Mouse (Mus musculus) embryonic facial prominence, embryonic 13.5 days (tissue): ENCODE measurements around the gene Ppp4c. TPM values are rescaled to one million over a fixed set of nuclear protein-coding genes. Genes with fewer than 3 reads are reported as not detected.

Experiments used
- ATAC-seq: fragments of 200-750 bp; cut with Nextera tagmentation; 2 replicates; pipeline ENCODE4 v1.8.0; 2017; ENCODE audit warnings: low read depth; ENCODE audit not compliant: insufficient number of reproducible peaks, insufficient read depth, low FRiP score, low TSS enrichment
- H3K27ac ChIP-seq: fragments of 300-500 bp; sonication (generic); 2 replicates; pipeline ENCODE4 v1.5.1; 2015; ENCODE audit warnings: moderate library complexity, mild to moderate bottlenecking, inconsistent platforms
- H3K27me3 ChIP-seq: fragments of 300-500 bp; sonication (generic); 2 replicates; pipeline ENCODE4 v1.6.1; 2015; ENCODE audit warnings: mild to moderate bottlenecking, inconsistent platforms
- H3K36me3 ChIP-seq: fragments of 300-500 bp; sonication (generic); 2 replicates; pipeline ENCODE4 v1.6.1; 2015; ENCODE audit warnings: mild to moderate bottlenecking, inconsistent platforms
- H3K4me1 ChIP-seq: fragments of 300-500 bp; sonication (generic); 2 replicates; pipeline ENCODE4 v1.6.1; 2015; ENCODE audit warnings: inconsistent platforms
- H3K4me2 ChIP-seq: fragments of 300-500 bp; sonication (generic); 2 replicates; pipeline ENCODE4 v1.6.1; 2015; ENCODE audit warnings: moderate library complexity, mild to moderate bottlenecking, inconsistent platforms
- H3K4me3 ChIP-seq: fragments of 300-500 bp; sonication (generic); 2 replicates; pipeline ENCODE4 v1.5.1; 2015; ENCODE audit warnings: mild to moderate bottlenecking, inconsistent platforms
- H3K9ac ChIP-seq: fragments of 300-500 bp; sonication (generic); 2 replicates; pipeline ENCODE4 v1.6.1; 2015; ENCODE audit warnings: mild to moderate bottlenecking, inconsistent platforms
- H3K9me3 ChIP-seq: fragments of 300-500 bp; sonication (generic); 2 replicates; pipeline ENCODE4 v1.6.1; 2016; ENCODE audit warnings: inconsistent platforms
- WGBS: fragments of 180-500 bp; shearing (Covaris S2); methylation state at CpG from one replicate; pipeline ENCODE4 v1.1.7; 2015; ENCODE audit warnings: mixed read lengths; 5-methylcytosine and 5-hydroxymethylcytosine counted together
- polyA plus RNA-seq: library from polyadenylated mRNA; unstranded; fragments of >200 nt; fragmentation: Nextera tagmentation; extraction: Ambion mirVana; gene quantifications from 2 replicates; pipeline ENCODE4 v1.2.1, GENCODE M21; 2015

Ppp4c gene
- polyA plus RNA-seq, 1 experiment from 2014 or later = 300 TPM

- no peak for ATAC-seq
- Histone ChIP-seq H3K27ac (no peak overlapping the region), H3K9me3 (no peaks in the 10 kb centered on the region), H3K4me3 (no peak overlapping the region), H3K4me2 (no peak overlapping the region), H3K27me3 (peaks cover 7% of the 10 kb centered on the region), H3K4me1 (no peaks in the 10 kb centered on the region; the same call in 1 of the 2 replicates), H3K36me3 (no peaks in the 10 kb centered on the region), H3K9ac (no peak overlapping the region)
- 84% methylated on average over 7 of the region's 7 CpGs for WGBS
Measured at GRCm38 (mm10) chr7:126817595-126817994, 25.3 kb upstream of the Ppp4c start.

GRCm38 (mm10) chr7:126816494-126816893 is 24.2 kb upstream of the Ppp4c start:
- no peaks in the 10 kb centered on the region for H3K36me3 ChIP-seq
- H3K27me3 ChIP-seq = no peaks in the 10 kb centered on the region; the same call in 1 of the 2 replicates
- H3K27ac ChIP-seq = no peak overlapping the region
- no peak overlapping the region for H3K4me2 ChIP-seq
- H3K9ac ChIP-seq = no peak overlapping the region
- no peaks in the 10 kb centered on the region for H3K4me1 ChIP-seq
- no peak overlapping the region for H3K4me3 ChIP-seq
- H3K9me3 ChIP-seq = no peaks in the 10 kb centered on the region
- ATAC-seq = no peak
- 87% methylated on average over 8 of the region's 8 CpGs for WGBS

DNA sequence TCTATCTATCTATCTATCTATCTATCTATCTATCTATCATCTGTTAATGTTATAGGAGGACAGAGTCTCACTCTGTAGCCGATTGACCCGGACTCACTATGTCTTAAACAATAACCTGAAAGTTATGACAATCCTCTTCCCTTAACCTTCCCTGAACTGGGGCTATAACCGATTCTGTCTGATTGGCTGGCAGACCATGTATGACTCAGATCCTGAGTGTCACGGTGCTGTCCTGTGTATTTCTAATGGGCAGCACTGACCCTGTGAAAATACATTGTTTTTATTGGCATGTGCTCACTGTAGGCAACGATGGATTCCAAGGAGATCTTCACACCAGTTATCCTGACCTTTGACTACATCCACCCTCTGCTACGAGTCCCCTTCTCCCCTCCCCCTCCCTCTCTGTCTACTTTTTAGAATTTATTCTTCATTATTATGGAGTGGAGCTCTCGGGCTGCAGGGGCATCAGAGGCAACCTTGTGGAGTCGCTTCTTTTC is 23.5 kb upstream of the Ppp4c start:
- Histone ChIP-seq H3K9me3 (no peaks in the 10 kb centered on the region), H3K4me1 (no peaks in the 10 kb centered on the region), H3K27me3 (no peaks in the 10 kb centered on the region; the same call in 1 of the 2 replicates), H3K4me2 (no peak overlapping the region), H3K27ac (no peak overlapping the region), H3K9ac (no peak overlapping the region), H3K36me3 (no peaks in the 10 kb centered on the region), H3K4me3 (no peak overlapping the region)
- no peak for ATAC-seq
- 70% methylated on average over 8 of the region's 8 CpGs for WGBS

DNA sequence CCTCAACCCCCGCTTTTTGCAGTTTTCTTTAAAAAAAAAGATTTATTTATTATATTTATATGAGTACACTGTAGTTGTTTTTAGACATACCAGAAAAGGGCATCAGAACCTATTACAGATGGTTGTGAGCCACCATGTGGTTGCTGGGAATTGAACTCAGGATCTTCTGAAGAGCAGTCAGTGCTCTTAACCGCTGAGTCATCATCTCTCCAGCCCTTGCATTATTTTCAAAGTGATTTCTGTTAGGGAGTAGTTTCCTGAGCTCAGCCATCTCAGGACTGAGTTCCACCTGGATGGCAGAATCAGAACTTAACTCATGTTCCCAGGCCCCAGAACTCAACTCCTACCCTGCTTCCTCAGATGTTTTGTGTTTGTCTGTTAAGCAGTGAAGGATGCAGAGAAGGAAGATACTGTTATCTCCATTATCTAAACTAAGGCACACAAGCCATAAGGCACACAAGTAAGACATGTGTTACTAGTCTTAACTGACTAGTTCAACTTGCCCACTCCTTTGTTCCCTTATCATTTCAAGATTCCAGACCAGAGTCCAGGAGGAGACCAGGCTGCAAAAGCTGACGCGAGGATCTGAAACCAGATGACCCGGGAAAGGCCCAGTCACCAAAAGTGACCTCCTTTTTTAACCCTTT is 17.6 kb upstream of the Ppp4c start:
- H3K4me3 ChIP-seq = peak overlapping the region; percentile 76
- peak overlapping the region; percentile 91 for H3K4me2 ChIP-seq
- no peak for ATAC-seq
- 46% methylated on average over 5 of the region's 5 CpGs for WGBS
- H3K9me3 ChIP-seq = no peaks in the 10 kb centered on the region
- peaks cover 25% of the 10 kb centered on the region for H3K4me1 ChIP-seq
- H3K36me3 ChIP-seq = peaks cover 11% of the 10 kb centered on the region; the same call in 1 of the 2 replicates
- peak overlapping the region; percentile 89; the same call in 1 of the 2 replicates for H3K9ac ChIP-seq
- H3K27ac ChIP-seq = no peak overlapping the region
- no peaks in the 10 kb centered on the region; the same call in 1 of the 2 replicates for H3K27me3 ChIP-seq

GRCm38 (mm10) chr7:126808703-126809455 is 16.6 kb upstream of the Ppp4c start:
- Histone ChIP-seq H3K36me3 (peaks cover 16% of the 10 kb centered on the region), H3K4me2 (peak overlapping the region; percentile 91), H3K27me3 (no peaks in the 10 kb centered on the region; the same call in 1 of the 2 replicates), H3K4me3 (peak overlapping the region; percentile 76), H3K9ac (peak overlapping the region; percentile 89), H3K27ac (peak overlapping the region; percentile 80), H3K4me1 (peaks cover 25% of the 10 kb centered on the region), H3K9me3 (no peaks in the 10 kb centered on the region)
- WGBS = under 1% methylated on average over 43 of the region's 43 CpGs
- ATAC-seq = peak; percentile 88

- peaks cover 26% of the 10 kb centered on the region for H3K36me3 ChIP-seq
- peak overlapping the region; percentile 89 for H3K9ac ChIP-seq
- H3K4me3 ChIP-seq = peak overlapping the region; percentile 76; the same call in 1 of the 2 replicates
- no peak for ATAC-seq
- no peaks in the 10 kb centered on the region for H3K27me3 ChIP-seq
- H3K4me2 ChIP-seq = peak overlapping the region; percentile 91
- H3K4me1 ChIP-seq = peaks cover 25% of the 10 kb centered on the region
- WGBS = 63% methylated on average over 4 of the region's 4 CpGs
- no peaks in the 10 kb centered on the region for H3K9me3 ChIP-seq
- peak overlapping the region; percentile 57; the same call in 1 of the 2 replicates for H3K27ac ChIP-seq
Measured at GRCm38 (mm10) chr7:126807405-126807804, 15.1 kb upstream of the Ppp4c start.

DNA sequence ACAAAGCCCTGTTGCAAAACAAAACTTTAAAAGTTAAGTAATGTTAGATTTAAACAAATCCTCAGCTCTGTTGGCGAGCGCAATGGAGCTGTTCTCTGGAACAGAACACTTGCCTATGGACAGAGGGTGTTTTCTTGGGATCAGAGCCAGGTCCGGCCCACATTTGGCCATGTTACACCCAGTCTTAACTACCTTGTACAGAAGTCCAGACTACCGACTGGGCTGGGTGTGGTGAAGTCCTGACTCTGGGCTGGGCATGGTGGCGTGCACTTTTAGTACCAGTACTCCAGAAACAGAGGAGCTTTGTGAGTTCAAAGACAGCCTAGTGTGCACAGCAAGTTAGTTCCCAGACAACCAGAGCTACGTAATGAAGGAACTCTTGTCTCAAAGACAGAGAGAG is 14.7 kb upstream of the Ppp4c start:
- Histone ChIP-seq H3K27ac (no peak overlapping the region), H3K4me1 (peaks cover 25% of the 10 kb centered on the region), H3K4me2 (no peak overlapping the region), H3K9ac (no peak overlapping the region), H3K4me3 (no peak overlapping the region), H3K9me3 (no peaks in the 10 kb centered on the region), H3K27me3 (no peaks in the 10 kb centered on the region), H3K36me3 (peaks cover 26% of the 10 kb centered on the region)
- no peak for ATAC-seq
- whole genome bisulfite sequencing = 80% methylated on average over 6 of the region's 6 CpGs

DNA sequence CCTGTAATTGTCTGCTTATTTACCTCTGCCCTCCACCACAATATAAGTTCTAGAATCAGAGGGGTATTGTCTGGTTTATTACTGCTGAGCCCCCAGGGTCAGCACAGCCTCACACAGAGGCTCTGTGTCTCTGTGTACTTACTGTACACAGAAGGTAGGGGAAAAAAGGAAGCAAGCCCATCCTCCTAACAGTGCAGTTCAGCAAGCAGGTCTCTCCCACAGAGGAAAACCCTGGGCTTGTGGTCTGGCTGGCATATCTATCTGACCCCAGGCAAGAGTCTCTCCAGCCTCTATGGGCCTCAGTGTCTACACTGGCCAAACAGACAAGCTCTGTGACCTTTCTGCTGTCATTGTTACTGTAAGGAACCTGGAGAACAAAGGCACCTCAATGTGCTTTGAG is 11.5 kb upstream of the Ppp4c start:
- H3K4me3 ChIP-seq = no peak overlapping the region
- 0 out of 2 replicates have a peak overlapping the region, but pooled peaks have one; percentile 27 for H3K9ac ChIP-seq

GRCm38 (mm10) chr7:126803181-126803580 is 10.9 kb upstream of the Ppp4c start:
- Histone ChIP-seq H3K36me3 (peaks cover 26% of the 10 kb centered on the region), H3K4me3 (no peak overlapping the region), H3K4me2 (no peak overlapping the region), H3K4me1 (peaks cover 26% of the 10 kb centered on the region), H3K27me3 (no peaks in the 10 kb centered on the region), H3K9ac (0 out of 2 replicates have a peak overlapping the region, but pooled peaks have one; percentile 27), H3K9me3 (no peaks in the 10 kb centered on the region), H3K27ac (no peak overlapping the region)
- WGBS = 87% methylated on average over 6 of the region's 6 CpGs
- no peak for ATAC-seq

More for the DNA sequence above, 11.5 kb upstream of the Ppp4c start:
- ATAC-seq = no peak
- peaks cover 26% of the 10 kb centered on the region for H3K36me3 ChIP-seq
- no peak overlapping the region for H3K27ac ChIP-seq
- H3K4me2 ChIP-seq = no peak overlapping the region
- H3K27me3 ChIP-seq = no peaks in the 10 kb centered on the region
- H3K4me1 ChIP-seq = peaks cover 31% of the 10 kb centered on the region
- H3K9me3 ChIP-seq = no peaks in the 10 kb centered on the region

GRCm38 (mm10) chr7:126802134-126802889 is 10.0 kb upstream of the Ppp4c start:
- H3K4me1 ChIP-seq = peaks cover 27% of the 10 kb centered on the region
- no peak overlapping the region for H3K9ac ChIP-seq
- no peaks in the 10 kb centered on the region for H3K9me3 ChIP-seq
- peaks cover 29% of the 10 kb centered on the region for H3K36me3 ChIP-seq
- H3K27ac ChIP-seq = no peak overlapping the region
- no peak overlapping the region for H3K4me3 ChIP-seq
- no peaks in the 10 kb centered on the region for H3K27me3 ChIP-seq
- H3K4me2 ChIP-seq = no peak overlapping the region
- no peak for ATAC-seq
- WGBS = 82% methylated on average over 11 of the region's 11 CpGs

DNA sequence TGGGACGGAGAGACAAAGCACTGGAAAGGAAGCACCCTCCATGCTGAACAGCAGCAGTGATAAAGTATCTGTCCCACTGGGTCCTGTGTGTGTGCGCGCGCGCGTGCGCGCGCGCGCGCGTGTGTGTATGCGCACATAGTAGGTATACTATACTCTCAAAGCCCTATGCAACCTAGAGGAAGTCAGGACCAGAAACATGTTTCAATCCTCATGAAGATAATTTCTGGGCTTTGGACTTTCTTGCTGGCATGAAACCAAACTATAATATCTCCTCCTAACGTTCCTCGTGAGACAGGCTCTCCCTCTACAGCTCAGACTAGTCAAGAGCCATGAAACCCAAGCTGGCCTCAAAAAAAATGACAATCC is 8.7 kb upstream of the Ppp4c start:
- H3K9ac ChIP-seq = peak overlapping the region; percentile 81; the same call in 1 of the 2 replicates
- no peaks in the 10 kb centered on the region for H3K27me3 ChIP-seq
- no peak overlapping the region for H3K4me3 ChIP-seq
- no peaks in the 10 kb centered on the region for H3K9me3 ChIP-seq
- H3K4me2 ChIP-seq = no peak overlapping the region
- H3K4me1 ChIP-seq = peaks cover 36% of the 10 kb centered on the region
- H3K36me3 ChIP-seq = peaks cover 35% of the 10 kb centered on the region
- WGBS = 95% methylated on average over 16 of the region's 16 CpGs
- no peak overlapping the region for H3K27ac ChIP-seq
- ATAC-seq = no peak
